Mouse (Mus musculus): Measurements from ENCODE around the gene Brd3.

DNA sequence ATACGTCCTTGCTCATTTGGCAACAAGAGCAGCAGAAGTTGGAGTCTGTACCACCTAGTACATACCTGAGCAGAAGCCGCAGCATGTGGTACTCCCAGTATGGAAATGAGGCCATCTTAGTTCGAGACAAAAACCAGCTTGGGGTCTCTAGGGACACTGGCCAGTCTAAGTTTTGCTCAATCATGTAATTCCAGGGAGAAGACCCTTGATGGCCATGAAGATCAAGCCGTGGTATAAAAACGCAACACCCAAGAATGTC is 64.1 kb downstream of the Brd3 start:
- TF ChIP-seq CTCF (IDR thresholded peaks at IDR 0.05; ENCODE audit: low read depth, low read length) (no peak), POLR2A (IDR thresholded peaks at IDR 0.05; ENCODE audit: extremely low read depth, insufficient read depth, low read length) (no peak)

Data from liver, adult 2 months (tissue).